Mouse (Mus musculus): Measurements from ENCODE around the gene Ercc4.

Gene Ercc4

GRCm38 (mm10) chr16:13199204-13199603 lies 89.7 kb downstream of the Ercc4 start:
- DNase-seq: no peak

All from kidney, adult 8-10 months (tissue).